Mouse (Mus musculus) forebrain, postnatal 0 days (tissue): Measurements from ENCODE around the gene Tollip. TPM values are rescaled to one million over a fixed set of nuclear protein-coding genes. Genes with fewer than 3 reads are reported as not detected.
"Not testable (repeated sequence)": the region's sequence is repeated elsewhere in the genome, so short reads cannot be mapped to it uniquely, and the experiment has no call there.

Experiments used
- ATAC-seq: fragments of 200-750 bp; cut with Nextera tagmentation; 2 replicates; pipeline ENCODE4 v1.8.0; 2017; ENCODE audit warnings: mild to moderate bottlenecking, moderate library complexity
- DNase-seq: peaks from one replicate; pipeline ENCODE4 v3.0.0-alpha.2; 2015
- H3K27ac ChIP-seq: fragments of 300-500 bp; sonication (generic); 2 replicates; pipeline ENCODE4 v1.5.1; 2014; ENCODE audit warnings: low read depth, mild to moderate bottlenecking, antibody characterized with exemption, low read length, moderate library complexity, mixed read lengths
- H3K27me3 ChIP-seq: fragments of 300-500 bp; sonication (generic); 2 replicates; pipeline ENCODE4 v1.6.1; 2014; ENCODE audit warnings: mild to moderate bottlenecking, low read length, mixed read lengths; ENCODE audit not compliant: insufficient read depth
- H3K36me3 ChIP-seq: fragments of 300-500 bp; sonication (generic); 2 replicates; pipeline ENCODE4 v1.6.1; 2014; ENCODE audit warnings: mild to moderate bottlenecking, moderate library complexity; ENCODE audit not compliant: insufficient read depth
- H3K4me1 ChIP-seq: fragments of 300-500 bp; sonication (generic); 2 replicates; pipeline ENCODE4 v1.6.1; 2014; ENCODE audit warnings: antibody characterized with exemption; ENCODE audit not compliant: insufficient read depth
- H3K4me2 ChIP-seq: fragments of 300-500 bp; sonication (generic); 2 replicates; pipeline ENCODE4 v1.6.1; 2014; ENCODE audit warnings: low read depth, mild to moderate bottlenecking, moderate library complexity
- H3K4me3 ChIP-seq: fragments of 300-500 bp; sonication (generic); 2 replicates; pipeline ENCODE4 v1.5.1; 2014; ENCODE audit warnings: low read depth, low read length, mixed read lengths
- H3K9ac ChIP-seq: fragments of 300-500 bp; sonication (generic); 2 replicates; pipeline ENCODE4 v1.6.1; 2014; ENCODE audit warnings: mild to moderate bottlenecking
- H3K9me3 ChIP-seq: fragments of 300-500 bp; sonication (generic); 2 replicates; pipeline ENCODE4 v1.6.1; 2016; ENCODE audit warnings: low read length
- CTCF ChIP-seq: sonication (generic); IDR thresholded peaks from 2 replicates; pipeline ENCODE4 v1.5.1; 2016; ENCODE audit warnings: antibody characterized with exemption, control low read depth, low read depth
- WGBS: fragments of 180-500 bp; shearing (Covaris S2); extraction: QIAGEN DNeasy Blood & Tissue Kit; methylation state at CpG from one replicate; pipeline ENCODE4 v1.1.7; 2014; 5-methylcytosine and 5-hydroxymethylcytosine counted together
- polyA plus RNA-seq: library from polyadenylated mRNA; unstranded; fragments of >200 nt; fragmentation: Nextera tagmentation; extraction: Ambion mirVana; gene quantifications from 2 replicates; pipeline ENCODE4 v1.2.1, GENCODE M21; 2015
- total RNA-seq: library from RNA; depleted of rRNA; stranded (reverse); fragments of >200 nt; gene quantifications from 2 replicates; pipeline ENCODE4 v1.2.3, GENCODE M21; 2014

Tollip gene
- total and polyA plus RNA-seq, 2 experiments from 2014 or later, result 78.3 to 89.8 TPM

GRCm38 (mm10) chr7:141943444-141943843 lies 25.1 kb upstream of the Tollip start:
- Histone ChIP-seq H3K27me3 (no peaks in the 10 kb centered on the region), H3K36me3 (no peaks in the 10 kb centered on the region), H3K4me2 (no peak overlapping the region), H3K27ac (no peak overlapping the region), H3K4me3 (no peak overlapping the region), H3K4me1 (peaks cover 16% of the 10 kb centered on the region), H3K9me3 (no peaks in the 10 kb centered on the region), H3K9ac (no peak overlapping the region)
- no peak for TF ChIP-seq CTCF
- no peak for DNase-seq
- ATAC-seq, result no peak
- 41% methylated on average over 5 of the region's 5 CpGs for WGBS

- H3K9ac ChIP-seq, result no peak overlapping the region
- H3K9me3 ChIP-seq, result no peaks in the 10 kb centered on the region
Observed at GRCm38 (mm10) chr7:141934951-141935350, 16.6 kb upstream of the Tollip start.

GRCm38 (mm10) chr7:141934128-141934898 lies 16.0 kb upstream of the Tollip start:
- Histone ChIP-seq H3K27ac (no peak overlapping the region), H3K9me3 (no peaks in the 10 kb centered on the region), H3K9ac (no peak overlapping the region), H3K4me1 (no peaks in the 10 kb centered on the region), H3K4me2 (no peak overlapping the region), H3K36me3 (no peaks in the 10 kb centered on the region), H3K27me3 (no peaks in the 10 kb centered on the region), H3K4me3 (no peak overlapping the region)
- TF ChIP-seq CTCF, result no peak
- DNase-seq, result no peak
- 38% methylated on average over 7 of the region's 7 CpGs for WGBS
- peak; percentile 42 for ATAC-seq

More at GRCm38 (mm10) chr7:141934951-141935350, 16.6 kb upstream of the Tollip start:
- DNase-seq (no peak), ATAC-seq (no peak)
- Histone ChIP-seq H3K4me2 (no peak overlapping the region), H3K4me1 (no peaks in the 10 kb centered on the region), H3K36me3 (no peaks in the 10 kb centered on the region), H3K27me3 (no peaks in the 10 kb centered on the region), H3K4me3 (no peak overlapping the region), H3K27ac (no peak overlapping the region)
- 86% methylated on average over 6 of the region's 6 CpGs for WGBS
- no peak for TF ChIP-seq CTCF

GRCm38 (mm10) chr7:141928642-141929041 lies 10.3 kb upstream of the Tollip start:
- Histone ChIP-seq H3K4me2 (no peak overlapping the region), H3K27ac (no peak overlapping the region), H3K9me3 (no peaks in the 10 kb centered on the region), H3K9ac (no peak overlapping the region), H3K27me3 (no peaks in the 10 kb centered on the region), H3K4me3 (no peak overlapping the region), H3K36me3 (no peaks in the 10 kb centered on the region), H3K4me1 (no peaks in the 10 kb centered on the region)
- TF ChIP-seq CTCF, result no peak
- DNase-seq, result no peak
- no peak for ATAC-seq
- 67% methylated on average over 10 of the region's 10 CpGs for WGBS

- 9% methylated on average over 7 of the region's 7 CpGs for WGBS
- peak; percentile 62; the same call in 1 of the 2 replicates for ATAC-seq
- DNase-seq, result peak; percentile 81
Observed at GRCm38 (mm10) chr7:141924917-141925316, 6.6 kb upstream of the Tollip start.

GRCm38 (mm10) chr7:141924121-141924520 lies 5.8 kb upstream of the Tollip start:
- H3K9me3 ChIP-seq, DNase-seq, ATAC-seq, H3K27ac ChIP-seq, H3K36me3 ChIP-seq, H3K4me3 ChIP-seq, H3K4me2 ChIP-seq, H3K4me1 ChIP-seq, H3K27me3 ChIP-seq, H3K9ac ChIP-seq: not testable (repeated sequence)
- 91% methylated on average over 17 of the region's 17 CpGs for WGBS

More at GRCm38 (mm10) chr7:141924917-141925316, 6.6 kb upstream of the Tollip start:
- Histone ChIP-seq H3K27ac (no peak overlapping the region), H3K9ac (no peak overlapping the region), H3K4me3 (no peak overlapping the region), H3K36me3 (no peaks in the 10 kb centered on the region), H3K27me3 (no peaks in the 10 kb centered on the region), H3K9me3 (no peaks in the 10 kb centered on the region), H3K4me2 (no peak overlapping the region), H3K4me1 (no peaks in the 10 kb centered on the region)
- peak; percentile 92 for TF ChIP-seq CTCF

- Histone ChIP-seq H3K36me3 (no peaks in the 10 kb centered on the region), H3K9ac (no peak overlapping the region), H3K4me2 (no peak overlapping the region), H3K27ac (no peak overlapping the region), H3K9me3 (no peaks in the 10 kb centered on the region), H3K4me3 (no peak overlapping the region), H3K27me3 (peaks cover 7% of the 10 kb centered on the region), H3K4me1 (no peaks in the 10 kb centered on the region)
- no peak for DNase-seq
- ATAC-seq, result no peak
- no peak for TF ChIP-seq CTCF
- WGBS, result 75% methylated on average over 3 of the region's 3 CpGs
Observed at GRCm38 (mm10) chr7:141911305-141911704, 7.0 kb downstream of the Tollip start.
